Mouse (Mus musculus) liver, adult (tissue): ENCODE data around the gene Kcnb1.
A peak's percentile ranks its signal among the peaks of the same experiment; 100 is the strongest.

Source experiments
- GATA4 ChIP-seq: IDR thresholded peaks from 2 replicates; pipeline ENCODE4 v1.6.1; 2014; ENCODE audit warnings: mild to moderate bottlenecking, low read length; ENCODE audit not compliant: insufficient replicate concordance

Gene Kcnb1

GRCm38 (mm10) chr2:167093171-167093900 is 96.6 kb downstream of the Kcnb1 start:
- no peak for TF ChIP-seq GATA4

GRCm38 (mm10) chr2:167090271-167090670 is 99.7 kb downstream of the Kcnb1 start:
- no peak for TF ChIP-seq GATA4

GRCm38 (mm10) chr2:167086836-167087235 is 103.1 kb downstream of the Kcnb1 start:
- TF ChIP-seq GATA4: no peak

- TF ChIP-seq GATA4: no peak
Observed at GRCm38 (mm10) chr2:167086092-167086491, 103.9 kb downstream of the Kcnb1 start.

- TF ChIP-seq GATA4: no peak
Observed at GRCm38 (mm10) chr2:167081639-167082038, 108.3 kb downstream of the Kcnb1 start.

- TF ChIP-seq GATA4: no peak
Observed at GRCm38 (mm10) chr2:167081135-167081534, 108.8 kb downstream of the Kcnb1 start.

GRCm38 (mm10) chr2:167080387-167080786 is 109.6 kb downstream of the Kcnb1 start:
- TF ChIP-seq GATA4: no peak

- TF ChIP-seq GATA4: no peak
Observed at GRCm38 (mm10) chr2:167079535-167080257, 110.3 kb downstream of the Kcnb1 start.

GRCm38 (mm10) chr2:167078931-167079495 is 110.9 kb downstream of the Kcnb1 start:
- no peak for TF ChIP-seq GATA4

GRCm38 (mm10) chr2:167078486-167078885 is 111.5 kb downstream of the Kcnb1 start:
- TF ChIP-seq GATA4: no peak

- no peak for TF ChIP-seq GATA4
Observed at GRCm38 (mm10) chr2:167077199-167077962, 112.6 kb downstream of the Kcnb1 start.

- no peak for TF ChIP-seq GATA4
Observed at GRCm38 (mm10) chr2:167076759-167077158, 113.2 kb downstream of the Kcnb1 start.

GRCm38 (mm10) chr2:167076352-167076751 is 113.6 kb downstream of the Kcnb1 start:
- no peak for TF ChIP-seq GATA4

GRCm38 (mm10) chr2:167074587-167074986 is 115.4 kb downstream of the Kcnb1 start:
- TF ChIP-seq GATA4: no peak

- peak; percentile 51; the same call in 1 of the 2 replicates for TF ChIP-seq GATA4
Observed at GRCm38 (mm10) chr2:167071641-167072601, 118.0 kb downstream of the Kcnb1 start.

GRCm38 (mm10) chr2:167071266-167071640 is 118.7 kb downstream of the Kcnb1 start:
- no peak for TF ChIP-seq GATA4
